Comparison of ENCODE assay signal across 11 mouse cellular contexts in the genomic region with DNA sequence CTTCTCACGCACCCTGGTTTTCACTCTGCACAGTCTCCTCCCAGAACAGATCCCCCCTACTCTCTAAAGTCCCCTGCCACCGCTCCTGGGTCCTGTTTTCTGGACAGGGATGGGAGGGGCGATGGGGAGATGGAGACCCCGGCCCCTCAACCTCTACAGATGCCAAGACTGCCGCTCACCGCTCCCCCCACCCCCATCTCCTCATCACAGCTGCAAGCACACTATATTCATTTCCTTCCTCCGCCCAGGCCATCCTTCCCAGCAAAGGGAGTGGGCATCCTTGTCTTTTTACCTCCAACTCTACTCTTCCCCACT. TPM values are rescaled to one million over a fixed set of nuclear protein-coding genes. Genes with fewer than 3 reads are reported as not detected.
DNase-seq lines count a peak whose midpoint lies in the region; ATAC-seq lines count a peak whose summit lies in the region.
"Had no signal": no experiment of that assay in that cellular context is flagged by ENCODE, and none has a peak within 500 bp of the region (broad histone marks: within the 10 kb centered on the region; RNA-seq: fewer than 3 reads in every experiment).

No protein-coding gene starts in this region.

- peaks cover 43% of the 10 kb centered on the region for H3K4me1 ChIP-seq in heart, embryonic 16.5 days (ENCODE audit: control insufficient read depth, insufficient read depth, low read length)
- H3K4me1 ChIP-seq in midbrain, embryonic 10.5 days: peaks cover 85% of the 10 kb centered on the region
- H3K4me1 ChIP-seq in midbrain, embryonic 15.5 days: peaks cover 37% of the 10 kb centered on the region
- H3K4me1 ChIP-seq in intestine, embryonic 15.5 days (replicated peaks): peaks cover 49% of the 10 kb centered on the region
- H3K4me1 ChIP-seq in stomach, embryonic 15.5 days: peaks cover 32% of the 10 kb centered on the region

- no peak overlapping the region for H3K4me3 ChIP-seq in heart, embryonic 16.5 days (ENCODE audit: low read length)
- H3K4me3 ChIP-seq in midbrain, embryonic 10.5 days: peak overlapping the region; percentile 59
- no peak overlapping the region for H3K4me3 ChIP-seq in midbrain, embryonic 15.5 days
- H3K4me3 ChIP-seq in intestine, embryonic 15.5 days (replicated peaks): no peak overlapping the region
- H3K4me3 ChIP-seq in stomach, embryonic 15.5 days (replicated peaks): no peak overlapping the region

- H3K9ac ChIP-seq in heart, embryonic 16.5 days (ENCODE audit: low read length): peak overlapping the region; percentile 50; the same call in 1 of the 2 replicates
- no peak overlapping the region for H3K9ac ChIP-seq in midbrain, embryonic 15.5 days
- H3K9ac ChIP-seq in intestine, embryonic 15.5 days: no peak overlapping the region
- H3K9ac ChIP-seq in stomach, embryonic 15.5 days: no peak overlapping the region

- no peak for ATAC-seq in heart, embryonic 16.5 days (replicated peaks; ENCODE audit: extremely low read depth, insufficient read depth, low FRiP score)
- ATAC-seq in midbrain, embryonic 15.5 days (replicated peaks): no peak
- ATAC-seq in intestine, embryonic 15.5 days: no peak
- ATAC-seq in stomach, embryonic 15.5 days (ENCODE audit: insufficient read depth, low FRiP score, low read depth): no peak
- no peak for ATAC-seq in megakaryocyte progenitor cell, adult 5-6 weeks (replicated peaks; ENCODE audit: poor library complexity)

- H3K27me3 ChIP-seq in heart, embryonic 16.5 days (ENCODE audit: control insufficient read depth, insufficient read depth, low read length): no peaks in the 10 kb centered on the region
- H3K27me3 ChIP-seq in midbrain, embryonic 10.5 days (ENCODE audit: low read depth, poor library complexity, severe bottlenecking): peaks cover 71% of the 10 kb centered on the region
- peaks cover 42% of the 10 kb centered on the region for H3K27me3 ChIP-seq in midbrain, embryonic 15.5 days (replicated peaks)
- H3K27me3 ChIP-seq in intestine, embryonic 15.5 days (replicated peaks): peaks cover 23% of the 10 kb centered on the region
- no peaks in the 10 kb centered on the region for H3K27me3 ChIP-seq in stomach, embryonic 15.5 days (replicated peaks)

- H3K27ac ChIP-seq in heart, embryonic 16.5 days (ENCODE audit: low read length): peak overlapping the region; percentile 93
- H3K27ac ChIP-seq in midbrain, embryonic 10.5 days (replicated peaks): peak overlapping the region; percentile 92
- no peak overlapping the region for H3K27ac ChIP-seq in midbrain, embryonic 15.5 days
- H3K27ac ChIP-seq in intestine, embryonic 15.5 days: peak overlapping the region; percentile 89
- peak overlapping the region; percentile 90 for H3K27ac ChIP-seq in stomach, embryonic 15.5 days

- no peak for DNase-seq in heart, adult 11 months
- DNase-seq in midbrain, embryonic 10.5 days (ENCODE audit: low spot score): peak; percentile 31
- DNase-seq in thymus, adult 18-20 months: no peak

- 46% methylated on average over 7 of the region's 7 CpGs for WGBS in heart, embryonic 16.5 days
- WGBS in midbrain, embryonic 10.5 days: 33% methylated on average over 7 of the region's 7 CpGs
- WGBS in midbrain, embryonic 15.5 days: 38% methylated on average over 7 of the region's 7 CpGs
- 38% methylated on average over 7 of the region's 7 CpGs for WGBS in intestine, embryonic 15.5 days
- WGBS in stomach, embryonic 15.5 days: 43% methylated on average over 7 of the region's 7 CpGs

- no peaks in the 10 kb centered on the region for H3K9me3 ChIP-seq in heart, embryonic 16.5 days (replicated peaks; ENCODE audit: control insufficient read depth, low read length)
- H3K9me3 ChIP-seq in midbrain, embryonic 10.5 days (replicated peaks): no peaks in the 10 kb centered on the region
- H3K9me3 ChIP-seq in midbrain, embryonic 15.5 days: no peaks in the 10 kb centered on the region
- H3K9me3 ChIP-seq in intestine, embryonic 15.5 days: no peaks in the 10 kb centered on the region
- no peaks in the 10 kb centered on the region for H3K9me3 ChIP-seq in stomach, embryonic 15.5 days
- H3K9me3 ChIP-seq: G1E had no signal

- no peaks in the 10 kb centered on the region for H3K36me3 ChIP-seq in heart, embryonic 16.5 days (ENCODE audit: control insufficient read depth, insufficient read depth)
- H3K36me3 ChIP-seq in midbrain, embryonic 10.5 days: no peaks in the 10 kb centered on the region
- no peaks in the 10 kb centered on the region for H3K36me3 ChIP-seq in midbrain, embryonic 15.5 days (replicated peaks)
- no peaks in the 10 kb centered on the region for H3K36me3 ChIP-seq in intestine, embryonic 15.5 days
- H3K36me3 ChIP-seq in stomach, embryonic 15.5 days: no peaks in the 10 kb centered on the region
- H3K36me3 ChIP-seq: G1E had no signal

- H3K4me2 ChIP-seq in heart, embryonic 16.5 days (ENCODE audit: low read depth, low read length): peak overlapping the region; percentile 33
- no peak overlapping the region for H3K4me2 ChIP-seq in midbrain, embryonic 15.5 days
- peak overlapping the region; percentile 86; the same call in 1 of the 2 replicates for H3K4me2 ChIP-seq in intestine, embryonic 15.5 days (replicated peaks)
- H3K4me2 ChIP-seq in stomach, embryonic 15.5 days: no peak overlapping the region; the same call in 1 of the 2 replicates

RNA-seq across cellular contexts. Expression of a gene that starts 3.0 kb away (rescaled TPM):
- 104 and 111 TPM in 2 replicates for polyA plus RNA-seq in heart, embryonic 16.5 days (2015; fragmentation: Nextera tagmentation; extraction: Ambion mirVana)
- polyA plus RNA-seq in midbrain, embryonic 10.5 days (2016; fragmentation: Nextera tagmentation; extraction: Ambion mirVana): 12.0 and 13.7 TPM in 2 replicates
- 11.7 and 11.9 TPM in 2 replicates for polyA plus RNA-seq in midbrain, embryonic 15.5 days (2015; fragmentation: Nextera tagmentation; extraction: Ambion mirVana)
- 40.0 and 43.5 TPM in 2 replicates for polyA plus RNA-seq in intestine, embryonic 15.5 days (2015; fragmentation: Nextera tagmentation; extraction: Ambion mirVana)
- 38.3 and 43.0 TPM in 2 replicates for polyA plus RNA-seq in stomach, embryonic 15.5 days (2015; fragmentation: Nextera tagmentation; extraction: Ambion mirVana)
- total RNA-seq in megakaryocyte progenitor cell, adult 5-6 weeks (2015): 0.12 TPM in 1 of 2 replicates, not detected in the other
- 0.14 TPM in 1 of 2 replicates, not detected in the other for total RNA-seq in megakaryocyte progenitor cell, adult 5-6 weeks (2017)
- polyA plus RNA-seq: G1E had no signal

RNA-seq across cellular contexts. Expression of a gene that starts 17.9 kb away (rescaled TPM):
- polyA plus RNA-seq in heart, embryonic 16.5 days (2015; fragmentation: Nextera tagmentation; extraction: Ambion mirVana): 31.7 and 36.6 TPM in 2 replicates
- polyA plus RNA-seq in midbrain, embryonic 10.5 days (2016; fragmentation: Nextera tagmentation; extraction: Ambion mirVana): 81.3 and 81.5 TPM in 2 replicates
- 29.2 and 32.4 TPM in 2 replicates for polyA plus RNA-seq in midbrain, embryonic 15.5 days (2015; fragmentation: Nextera tagmentation; extraction: Ambion mirVana)
- 56.9 and 57.9 TPM in 2 replicates for polyA plus RNA-seq in intestine, embryonic 15.5 days (2015; fragmentation: Nextera tagmentation; extraction: Ambion mirVana)
- 59.9 and 60.8 TPM in 2 replicates for polyA plus RNA-seq in stomach, embryonic 15.5 days (2015; fragmentation: Nextera tagmentation; extraction: Ambion mirVana)
- 47.7 and 59.6 TPM in 2 replicates for total RNA-seq in megakaryocyte progenitor cell, adult 5-6 weeks (2015)
- total RNA-seq in megakaryocyte progenitor cell, adult 5-6 weeks (2017): 19.1 and 21.2 TPM in 2 replicates

RNA-seq across cellular contexts. Expression of a gene that starts 17.9 kb away (rescaled TPM):
- 0.07 and 0.20 TPM in 2 replicates for polyA plus RNA-seq in heart, embryonic 16.5 days (2015; fragmentation: Nextera tagmentation; extraction: Ambion mirVana)
- 0.35 and 0.63 TPM in 2 replicates for polyA plus RNA-seq in midbrain, embryonic 10.5 days (2016; fragmentation: Nextera tagmentation; extraction: Ambion mirVana)
- polyA plus RNA-seq in midbrain, embryonic 15.5 days (2015; fragmentation: Nextera tagmentation; extraction: Ambion mirVana): 0.13 and 0.25 TPM in 2 replicates
- polyA plus RNA-seq in intestine, embryonic 15.5 days (2015; fragmentation: Nextera tagmentation; extraction: Ambion mirVana): 0.10 TPM in 1 of 2 replicates, not detected in the other
- 0.14 and 0.18 TPM in 2 replicates for polyA plus RNA-seq in stomach, embryonic 15.5 days (2015; fragmentation: Nextera tagmentation; extraction: Ambion mirVana)
- not detected in 2 replicates for total RNA-seq in megakaryocyte progenitor cell, adult 5-6 weeks (2015)
- total RNA-seq in megakaryocyte progenitor cell, adult 5-6 weeks (2017): not detected in 2 replicates
- total RNA-seq: megakaryocyte, adult 5-6 weeks had no signal
- polyA plus RNA-seq: G1E had no signal

RNA-seq across cellular contexts. Expression of a gene that starts 24.2 kb away (rescaled TPM):
- polyA plus RNA-seq in heart, embryonic 16.5 days (2015; fragmentation: Nextera tagmentation; extraction: Ambion mirVana): 3.5 and 4.2 TPM in 2 replicates
- polyA plus RNA-seq in midbrain, embryonic 10.5 days (2016; fragmentation: Nextera tagmentation; extraction: Ambion mirVana): 0.29 and 0.93 TPM in 2 replicates
- polyA plus RNA-seq in midbrain, embryonic 15.5 days (2015; fragmentation: Nextera tagmentation; extraction: Ambion mirVana): 2.9 and 4.1 TPM in 2 replicates
- polyA plus RNA-seq in intestine, embryonic 15.5 days (2015; fragmentation: Nextera tagmentation; extraction: Ambion mirVana): 3.1 and 3.5 TPM in 2 replicates
- 2.8 and 3.3 TPM in 2 replicates for polyA plus RNA-seq in stomach, embryonic 15.5 days (2015; fragmentation: Nextera tagmentation; extraction: Ambion mirVana)
- not detected in 2 replicates for total RNA-seq in megakaryocyte progenitor cell, adult 5-6 weeks (2015)
- total RNA-seq in megakaryocyte progenitor cell, adult 5-6 weeks (2017): not detected in 2 replicates
- total RNA-seq: G1E had no signal

RNA-seq across cellular contexts. Expression of a gene that starts 29.7 kb away (rescaled TPM):
- 0.12 TPM in 1 of 2 replicates, not detected in the other for polyA plus RNA-seq in heart, embryonic 16.5 days (2015; fragmentation: Nextera tagmentation; extraction: Ambion mirVana)
- 0.07 and 0.17 TPM in 2 replicates for polyA plus RNA-seq in midbrain, embryonic 10.5 days (2016; fragmentation: Nextera tagmentation; extraction: Ambion mirVana)
- 0.08 and 0.13 TPM in 2 replicates for polyA plus RNA-seq in midbrain, embryonic 15.5 days (2015; fragmentation: Nextera tagmentation; extraction: Ambion mirVana)
- polyA plus RNA-seq in intestine, embryonic 15.5 days (2015; fragmentation: Nextera tagmentation; extraction: Ambion mirVana): 0.06 and 0.10 TPM in 2 replicates
- polyA plus RNA-seq in stomach, embryonic 15.5 days (2015; fragmentation: Nextera tagmentation; extraction: Ambion mirVana): 0.18 TPM in 2 replicates
- not detected in 2 replicates for total RNA-seq in megakaryocyte progenitor cell, adult 5-6 weeks (2015)
- 0.12 TPM in 1 of 2 replicates, not detected in the other for total RNA-seq in megakaryocyte progenitor cell, adult 5-6 weeks (2017)
- total RNA-seq: G1E; gastrocnemius, adult 18-20 months; megakaryocyte, adult 5-6 weeks had no signal
- polyA plus RNA-seq: G1E had no signal

Comparison
In these comparisons a context has a peak if more than half of its experiments do, and no peak if none do; other contexts are left out.
1. H3K4me2 ChIP-seq: peak in heart, embryonic 16.5 days (single experiment) and intestine, embryonic 15.5 days (single experiment); none in midbrain, embryonic 15.5 days (single experiment) and stomach, embryonic 15.5 days (single experiment).